Mouse (Mus musculus) megakaryocyte, embryonic 14.5 days (primary cell): ENCODE results near the gene Polrmt.

Experiments
- FLI1 ChIP-seq: IDR thresholded peaks from 2 replicates; pipeline ENCODE4 v1.6.1; 2012; ENCODE audit warnings: low read length, inconsistent platforms, mixed read lengths
- GATA1 ChIP-seq: IDR thresholded peaks from 3 replicates; pipeline ENCODE4 v1.6.1; 2012; ENCODE audit warnings: mixed read lengths, low read length, inconsistent platforms, borderline replicate concordance

- TF ChIP-seq GATA1, result no peak
- TF ChIP-seq FLI1, result no peak
Measured at GRCm38 (mm10) chr10:79780664-79781015, 34.3 kb upstream of the Polrmt start.
